Mouse (Mus musculus) layer of hippocampus, adult 6 months (tissue): ENCODE measurements around the gene Aldh8a1. TPM values are rescaled to one million over a fixed set of nuclear protein-coding genes. Genes with fewer than 3 reads are reported as not detected.

ENCODE experiments used
- long read RNA-seq, 2 experiments: library from polyadenylated mRNA; unstranded; transcript quantifications; one replicate each; pipeline ENCODE4 v2.0.0; 2019 to 2020
- polyA plus RNA-seq: library from polyadenylated mRNA; unstranded; fragments of <200 nt; fragmentation: Nextera tagmentation; gene quantifications from 2 replicates; pipeline ENCODE4 v1.2.3, GENCODE M21; 2021

Aldh8a1 gene
- polyA plus RNA-seq, result not detected in 2 replicates
- long read RNA-seq, experiment 1, result 0 reads
- long read RNA-seq, experiment 2, result 0 reads

DNA sequence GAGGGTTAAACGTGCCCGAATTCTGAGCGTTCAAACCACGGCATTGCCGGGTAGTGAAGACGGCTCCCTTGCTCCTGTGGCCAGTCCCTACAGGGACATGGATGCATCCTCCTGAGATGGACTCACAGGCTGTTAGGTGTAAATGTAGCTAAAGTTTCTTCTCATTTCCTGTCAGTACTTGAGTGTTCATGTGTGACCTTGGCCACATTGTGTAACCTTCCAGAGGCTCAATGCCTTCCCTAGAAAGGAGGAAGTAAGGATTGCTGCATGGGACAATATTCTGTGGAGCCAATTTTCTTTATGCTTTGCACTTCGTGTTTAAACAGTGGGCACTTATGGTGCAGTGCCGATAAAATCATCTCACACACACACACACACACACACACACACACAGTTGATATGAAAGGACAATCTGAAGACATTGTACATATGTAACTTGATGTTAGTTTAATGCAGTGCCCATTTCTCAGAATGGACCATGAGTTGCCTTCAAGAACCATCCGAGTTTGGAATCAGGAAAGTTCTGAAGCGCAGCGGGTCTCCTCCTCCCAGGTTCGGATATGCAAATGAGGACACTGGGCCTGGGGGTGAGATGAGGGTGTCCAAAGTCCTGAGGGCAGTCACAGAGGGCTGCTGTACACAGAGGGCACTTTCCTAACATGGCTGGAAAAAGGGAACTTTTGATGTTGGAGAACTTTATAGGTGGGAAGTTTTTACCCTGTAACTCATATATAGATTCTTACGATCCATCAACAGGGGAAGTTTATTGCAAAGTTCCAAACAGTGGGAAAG, at the start of gene Aldh8a1:
Aldh8a1 (plus strand) TSS at position 610 of the 792 bp plus-strand sequence.

Other genes starting within 250 kb of the Aldh8a1 start
- 0.49 and 0.56 TPM in 2 replicates for gene Myb, start 216.3 kb upstream of the Aldh8a1 start, polyA plus RNA-seq
- 35.6 and 40.7 TPM in 2 replicates for gene Hbs1l, start 81.3 kb upstream of the Aldh8a1 start, polyA plus RNA-seq
- not detected in 2 replicates for gene 1700020N01Rik, start 215.9 kb downstream of the Aldh8a1 start, polyA plus RNA-seq